Mouse (Mus musculus) heart, adult 2 months (tissue): ENCODE data around the gene Agtpbp1. TPM values are rescaled to one million over a fixed set of nuclear protein-coding genes. Genes with fewer than 3 reads are reported as not detected.

Source experiments
- DNase-seq, 2 experiments: peaks; one replicate each; pipeline ENCODE4 v3.0.0; 2021
- H3K27ac ChIP-seq: fragments of 200-600 bp; 2 replicates; pipeline ENCODE4 v1.8.1; 2022
- H3K27me3 ChIP-seq: fragments of 200-500 bp; 2 replicates; pipeline ENCODE4 v1.6.1; 2012; ENCODE audit warnings: mild to moderate bottlenecking, low read length, inconsistent platforms, mixed read lengths; ENCODE audit not compliant: control insufficient read depth, insufficient read depth
- H3K36me3 ChIP-seq: fragments of 200-500 bp; 2 replicates; pipeline ENCODE4 v1.6.1; 2012; ENCODE audit warnings: low read length, inconsistent platforms; ENCODE audit not compliant: control insufficient read depth, insufficient read depth
- H3K4me1 ChIP-seq: fragments of 200-500 bp; 2 replicates; pipeline ENCODE4 v1.6.1; 2011; ENCODE audit warnings: low read length; ENCODE audit not compliant: control insufficient read depth, insufficient read depth
- H3K4me3 ChIP-seq: fragments of 200-600 bp; 2 replicates; pipeline ENCODE4 v1.8.1; 2022
- H3K79me2 ChIP-seq: fragments of 200-500 bp; replicated peaks from 2 replicates; pipeline ENCODE4 v1.6.1; 2012; ENCODE audit warnings: mild to moderate bottlenecking, inconsistent platforms, low read length, moderate library complexity, mixed read lengths; ENCODE audit not compliant: control insufficient read depth, insufficient read depth
- H3K9ac ChIP-seq: fragments of 200-500 bp; 2 replicates; pipeline ENCODE4 v1.6.1; 2012; ENCODE audit warnings: low read depth, mild to moderate bottlenecking, control low read depth, inconsistent platforms, low read length, mixed read lengths
- CTCF ChIP-seq: fragments of 200-600 bp; IDR thresholded peaks from 2 replicates; pipeline ENCODE4 v1.8.1; 2022; ENCODE audit warnings: antibody characterized with exemption, mild to moderate bottlenecking, moderate library complexity
- EP300 ChIP-seq: fragments of 200-500 bp; IDR thresholded peaks from 2 replicates; pipeline ENCODE4 v1.6.1; 2011; ENCODE audit warnings: low read depth, low read length, control low read depth; ENCODE audit not compliant: insufficient read depth
- POLR2A ChIP-seq: fragments of 200-500 bp; IDR thresholded peaks from 2 replicates; pipeline ENCODE4 v1.6.1; 2011; ENCODE audit warnings: mild to moderate bottlenecking, low read depth, low read length, control low read depth; ENCODE audit not compliant: insufficient read depth
- WGBS: fragments of 180-500 bp; shearing (Covaris S2); methylation state at CpG from one replicate; pipeline ENCODE4 v1.1.7; 2018; 5-methylcytosine and 5-hydroxymethylcytosine counted together
- intact Hi-C: fragments of 180-260 bp; cut with DNase I; formaldehyde crosslinking; loops from one replicate; pipeline ENCODE4 v1.15.1; 2025
- polyA plus RNA-seq: library from polyadenylated mRNA; depleted of rRNA; stranded (reverse); fragments of >200 nt; gene quantifications from 2 replicates; pipeline ENCODE4 v1.2.3, GENCODE M21; 2012
- total RNA-seq, 2 experiments: library from RNA; stranded (reverse); gene quantifications; 2 replicates each; pipeline ENCODE4 v1.2.3; 2021

Agtpbp1 gene
- total and polyA plus RNA-seq, 3 experiments, result 27.9 to 173 (median 151) TPM

DNA sequence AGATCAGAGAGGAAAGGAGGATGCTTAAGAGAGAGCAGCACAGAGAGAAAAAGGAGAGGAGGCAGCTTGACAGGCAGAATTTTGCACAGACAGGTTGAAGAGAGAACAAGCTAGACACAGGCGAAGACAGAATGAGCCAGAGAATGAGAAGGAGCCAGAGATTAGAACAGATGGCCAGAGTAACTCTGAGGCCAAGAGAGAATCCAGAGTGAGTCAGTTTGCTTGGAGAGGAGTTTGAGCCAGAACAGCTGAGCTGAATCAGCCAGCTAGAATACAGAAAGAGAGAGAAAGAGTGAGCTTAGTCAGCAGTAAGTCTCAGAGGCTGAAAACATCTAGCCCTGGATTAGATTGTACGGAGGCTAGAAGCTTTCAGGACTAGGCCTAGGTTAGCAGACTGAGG lies 12.5 kb downstream of the Agtpbp1 start:
- H3K27ac ChIP-seq, result no peak overlapping the region
- WGBS, result 76% methylated on average over 2 of the region's 2 CpGs

DNA sequence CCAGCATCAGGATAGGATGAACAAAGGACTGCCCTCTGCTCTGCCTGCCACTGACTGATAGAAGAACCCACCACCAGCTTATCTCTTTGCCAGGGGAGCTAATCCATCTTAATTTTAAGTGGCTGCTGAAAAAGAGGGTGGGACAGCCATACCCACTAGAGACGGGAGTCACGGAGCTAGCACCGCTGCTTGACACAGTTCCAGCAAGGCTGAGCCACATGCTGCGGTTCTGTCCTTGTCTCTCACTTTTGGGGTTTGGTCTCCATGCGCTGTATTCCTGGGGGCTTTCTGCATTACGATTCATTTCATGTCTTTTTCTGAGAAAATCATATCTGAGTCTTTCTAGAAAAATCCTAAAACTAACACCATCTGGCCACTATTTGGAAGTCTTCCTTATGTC lies 13.9 kb downstream of the Agtpbp1 start:
- Histone ChIP-seq H3K27ac (no peak overlapping the region), H3K36me3 (no peaks in the 10 kb centered on the region), H3K27me3 (no peaks in the 10 kb centered on the region), H3K4me3 (no peak overlapping the region), H3K4me1 (no peaks in the 10 kb centered on the region), H3K79me2 (no peaks in the 10 kb centered on the region), H3K9ac (no peak overlapping the region)
- intact Hi-C loops, result no loop called here
- WGBS, result 72% methylated on average over 6 of the region's 6 CpGs
- TF ChIP-seq EP300 (no peak), CTCF (no peak), POLR2A (no peak)
- no peak for DNase-seq

More for the DNA sequence above, 12.5 kb downstream of the Agtpbp1 start:
- H3K36me3 ChIP-seq, result no peaks in the 10 kb centered on the region
- no peaks in the 10 kb centered on the region for H3K4me1 ChIP-seq
- H3K4me3 ChIP-seq, result no peak overlapping the region
- no peaks in the 10 kb centered on the region for H3K79me2 ChIP-seq
- no peaks in the 10 kb centered on the region for H3K27me3 ChIP-seq
- no peak for TF ChIP-seq CTCF
- no peak for TF ChIP-seq POLR2A
- no peak for TF ChIP-seq EP300
- intact Hi-C loops, result no loop called here
- DNase-seq, result peak in 1 of 2 experiments; percentile 31
- H3K9ac ChIP-seq, result no peak overlapping the region

DNA sequence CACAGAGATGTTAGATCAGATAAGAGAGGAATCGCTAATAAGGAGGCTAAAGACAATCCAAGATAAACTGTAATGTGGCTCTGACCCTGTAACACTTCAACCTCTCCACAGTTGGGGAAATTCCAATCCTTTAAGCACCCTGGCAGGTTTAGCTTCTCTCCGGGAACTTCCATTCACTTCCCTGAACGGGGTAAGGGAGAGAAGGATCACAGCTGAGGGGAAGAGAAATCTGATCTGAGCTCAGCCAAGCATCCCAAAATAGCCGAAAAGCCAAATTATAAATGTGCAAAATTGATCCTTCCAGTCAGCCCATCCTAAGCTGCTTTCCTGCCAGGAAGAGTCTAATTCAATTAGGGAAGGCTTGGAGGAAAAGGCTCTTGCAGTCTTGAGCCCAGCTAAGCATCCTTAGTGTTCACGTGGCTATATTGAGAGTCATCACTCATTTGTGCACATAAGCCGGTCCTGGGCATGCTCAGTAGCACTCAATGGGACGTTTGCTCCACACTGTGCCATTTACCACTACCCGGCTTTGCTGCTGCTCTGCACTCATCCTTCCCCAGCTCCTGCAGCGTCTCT lies 19.0 kb downstream of the Agtpbp1 start:
- Histone ChIP-seq H3K4me1 (no peaks in the 10 kb centered on the region; the same call in 1 of the 2 replicates), H3K79me2 (no peaks in the 10 kb centered on the region), H3K27me3 (no peaks in the 10 kb centered on the region), H3K27ac (no peak overlapping the region), H3K36me3 (no peaks in the 10 kb centered on the region), H3K4me3 (no peak overlapping the region), H3K9ac (no peak overlapping the region)
- intact Hi-C loops, result no loop called here
- WGBS, result 54% methylated on average over 9 of the region's 9 CpGs
- TF ChIP-seq CTCF (no peak), EP300 (no peak), POLR2A (no peak)
- no peak for DNase-seq

GRCm38 (mm10) chr13:59564923-59565322 lies 20.1 kb downstream of the Agtpbp1 start:
- Histone ChIP-seq H3K27ac (no peak overlapping the region), H3K4me1 (no peaks in the 10 kb centered on the region; the same call in 1 of the 2 replicates), H3K27me3 (no peaks in the 10 kb centered on the region), H3K36me3 (no peaks in the 10 kb centered on the region), H3K4me3 (no peak overlapping the region), H3K9ac (no peak overlapping the region), H3K79me2 (no peaks in the 10 kb centered on the region)
- no peak for DNase-seq
- 80% methylated on average over 10 of the region's 10 CpGs for WGBS
- intact Hi-C loops, result no loop called here
- no peak for TF ChIP-seq EP300
- no peak for TF ChIP-seq CTCF
- TF ChIP-seq POLR2A, result no peak

- no peaks in the 10 kb centered on the region for H3K27me3 ChIP-seq
- H3K9ac ChIP-seq, result no peak overlapping the region
- H3K4me1 ChIP-seq, result no peaks in the 10 kb centered on the region; the same call in 1 of the 2 replicates
- TF ChIP-seq EP300 (no peak), CTCF (no peak), POLR2A (no peak)
- no peak overlapping the region for H3K4me3 ChIP-seq
- no peaks in the 10 kb centered on the region for H3K79me2 ChIP-seq
- no peak for DNase-seq
- intact Hi-C loops, result no loop called here
- no peak overlapping the region for H3K27ac ChIP-seq
- 66% methylated on average over 4 of the region's 4 CpGs for WGBS
- H3K36me3 ChIP-seq, result no peaks in the 10 kb centered on the region
These were observed 20.5 kb downstream of the Agtpbp1 start for GRCm38 (mm10) chr13:59564505-59564904.

GRCm38 (mm10) chr13:59562471-59562870 lies 22.6 kb downstream of the Agtpbp1 start:
- peaks cover 2% of the 10 kb centered on the region; the same call in 1 of the 2 replicates for H3K4me1 ChIP-seq
- TF ChIP-seq CTCF (no peak), POLR2A (no peak), EP300 (no peak)
- 76% methylated on average over 2 of the region's 2 CpGs for WGBS
- no peak overlapping the region for H3K4me3 ChIP-seq
- DNase-seq, result no peak
- H3K9ac ChIP-seq, result no peak overlapping the region
- H3K27ac ChIP-seq, result no peak overlapping the region
- H3K27me3 ChIP-seq, result no peaks in the 10 kb centered on the region
- no peaks in the 10 kb centered on the region for H3K36me3 ChIP-seq
- H3K79me2 ChIP-seq, result no peaks in the 10 kb centered on the region
- intact Hi-C loops, result no loop called here
